Mouse (Mus musculus) erythroblast, embryonic 14.5 days (primary cell): ENCODE results near the gene Amotl1.

ENCODE experiments used
- GATA1 ChIP-seq: IDR thresholded peaks from 2 replicates; pipeline ENCODE4 v1.6.1; 2012; ENCODE audit warnings: low read length, inconsistent platforms, mixed read lengths
- TAL1 ChIP-seq: IDR thresholded peaks from 3 replicates; pipeline ENCODE4 v1.6.1; 2012; ENCODE audit warnings: low read length, inconsistent platforms, mixed read lengths

- no peak for TF ChIP-seq GATA1
- no peak for TF ChIP-seq TAL1
These were observed 22.0 kb downstream of the Amotl1 start for GRCm38 (mm10) chr9:14622848-14623247.
